Mouse (Mus musculus) cortical plate, adult 2 months (tissue): Measurements from ENCODE around the gene Tmem126b. TPM values are rescaled to one million over a fixed set of nuclear protein-coding genes. Genes with fewer than 3 reads are reported as not detected.

ENCODE experiments used
- H3K27ac ChIP-seq: fragments of 200-500 bp; 2 replicates; pipeline ENCODE4 v1.5.1; 2012; ENCODE audit warnings: low read length, control low read depth, inconsistent platforms; ENCODE audit not compliant: insufficient read depth
- H3K4me1 ChIP-seq: fragments of 200-500 bp; 2 replicates; pipeline ENCODE4 v1.6.1; 2011; ENCODE audit warnings: low read length; ENCODE audit not compliant: control insufficient read depth, insufficient read depth
- H3K4me3 ChIP-seq: fragments of 200-500 bp; 2 replicates; pipeline ENCODE4 v1.5.1; 2011; ENCODE audit warnings: mild to moderate bottlenecking, low read length, control low read depth; ENCODE audit not compliant: insufficient read depth
- CTCF ChIP-seq: fragments of 200-500 bp; IDR thresholded peaks from 2 replicates; pipeline ENCODE4 v1.5.1; 2011; ENCODE audit warnings: mild to moderate bottlenecking, control low read depth, low read length; ENCODE audit not compliant: insufficient read depth; ENCODE audit errors: extremely low read depth
- POLR2A ChIP-seq: fragments of 200-500 bp; IDR thresholded peaks from 2 replicates; pipeline ENCODE4 v1.6.1; 2011; ENCODE audit warnings: mild to moderate bottlenecking, low read length, control low read depth; ENCODE audit not compliant: insufficient read depth; ENCODE audit errors: extremely low read depth
- polyA plus RNA-seq: library from polyadenylated mRNA; depleted of rRNA; stranded (reverse); fragments of >200 nt; gene quantifications from 2 replicates; pipeline ENCODE4 v1.2.3, GENCODE M21; 2012

The Tmem126b gene
- polyA plus RNA-seq, 1 experiment: 24.9 TPM

GRCm38 (mm10) chr7:90457517-90457916 lies 18.3 kb downstream of the Tmem126b start:
- peak overlapping the region; percentile 99 for H3K27ac ChIP-seq
- TF ChIP-seq POLR2A (no peak), CTCF (0 out of 2 replicates have a peak, but pooled peaks have one; percentile 15)
- peaks cover 2% of the 10 kb centered on the region; the same call in 1 of the 2 replicates for H3K4me1 ChIP-seq
- H3K4me3 ChIP-seq: peak overlapping the region; percentile 91

GRCm38 (mm10) chr7:90456845-90457468 lies 18.8 kb downstream of the Tmem126b start, which contains the start of gene Tmem126a:
TSS of gene Tmem126a (minus strand) at chr7:90457229.
- Histone ChIP-seq H3K4me3 (peak within 1 kb of the TSS; percentile 91), H3K4me1 (peaks cover 2% of the 10 kb centered on the region; the same call in 1 of the 2 replicates), H3K27ac (peak within 1 kb of the TSS; percentile 99)
- TF ChIP-seq CTCF (0 out of 2 replicates have a peak, but pooled peaks have one; percentile 3), POLR2A (peak; percentile 95)

GRCm38 (mm10) chr7:90456149-90456844 lies 19.5 kb downstream of the Tmem126b start:
- H3K4me1 ChIP-seq: peaks cover 2% of the 10 kb centered on the region; the same call in 1 of the 2 replicates
- H3K27ac ChIP-seq: no peak overlapping the region
- H3K4me3 ChIP-seq: peak overlapping the region; percentile 91; the same call in 1 of the 2 replicates
- TF ChIP-seq CTCF (no peak), POLR2A (peak; percentile 23; the same call in 1 of the 2 replicates)

- Histone ChIP-seq H3K4me3 (peak overlapping the region; percentile 98), H3K27ac (0 out of 2 replicates have a peak overlapping the region, but pooled peaks have one; percentile 99), H3K4me1 (no peaks in the 10 kb centered on the region; the same call in 1 of the 2 replicates)
- no peak for TF ChIP-seq CTCF
- no peak for TF ChIP-seq POLR2A
These were observed 31.6 kb downstream of the Tmem126b start for GRCm38 (mm10) chr7:90444206-90444605.

GRCm38 (mm10) chr7:90443101-90444091 lies 32.4 kb downstream of the Tmem126b start:
- Histone ChIP-seq H3K4me1 (no peaks in the 10 kb centered on the region; the same call in 1 of the 2 replicates), H3K27ac (peak overlapping the region; percentile 99), H3K4me3 (peak overlapping the region; percentile 98)
- TF ChIP-seq CTCF (no peak), POLR2A (0 out of 2 replicates have a peak, but pooled peaks have one; percentile 7)

- no peaks in the 10 kb centered on the region; the same call in 1 of the 2 replicates for H3K4me1 ChIP-seq
- H3K4me3 ChIP-seq: peak within 1 kb of the TSS; percentile 98
- peak; percentile 83; the same call in 1 of the 2 replicates for TF ChIP-seq POLR2A
- TF ChIP-seq CTCF: no peak
- peak within 1 kb of the TSS; percentile 99 for H3K27ac ChIP-seq
These were observed 33.2 kb downstream of the Tmem126b start, which contains the start of gene Crebzf for GRCm38 (mm10) chr7:90442518-90443080. TSS of gene Crebzf (plus strand) at chr7:90442729.

GRCm38 (mm10) chr7:90442070-90442469 lies 33.7 kb downstream of the Tmem126b start:
- Histone ChIP-seq H3K4me1 (no peaks in the 10 kb centered on the region; the same call in 1 of the 2 replicates), H3K27ac (peak overlapping the region; percentile 52; the same call in 1 of the 2 replicates), H3K4me3 (peak overlapping the region; percentile 98)
- no peak for TF ChIP-seq CTCF
- no peak for TF ChIP-seq POLR2A

GRCm38 (mm10) chr7:90440044-90440443 lies 35.8 kb downstream of the Tmem126b start:
- H3K27ac ChIP-seq: no peak overlapping the region
- TF ChIP-seq POLR2A: no peak
- no peak for TF ChIP-seq CTCF
- H3K4me1 ChIP-seq: no peaks in the 10 kb centered on the region; the same call in 1 of the 2 replicates
- no peak overlapping the region for H3K4me3 ChIP-seq
